Mouse (Mus musculus): ENCODE measurements around the gene Aebp2. TPM values are rescaled to one million over a fixed set of nuclear protein-coding genes. Genes with fewer than 3 reads are reported as not detected.
"Not testable (repeated sequence)": the region's sequence is repeated elsewhere in the genome, so short reads cannot be mapped to it uniquely, and the experiment has no call there.

Aebp2 gene
- polyA plus RNA-seq (2017; shearing (Covaris generic)): 10 to 100 TPM; 32.1 to 38.6 TPM

- no peak for ATAC-seq
Observed at GRCm38 (mm10) chr6:140622391-140623225, at the start of gene Aebp2. Gene Aebp2, plus strand, starts transcription at chr6:140622663.

- no peak for ATAC-seq
Observed at GRCm38 (mm10) chr6:140574943-140575342, 47.5 kb upstream of the Aebp2 start.

- no peak for ATAC-seq
Observed at GRCm38 (mm10) chr6:140576133-140576532, 46.3 kb upstream of the Aebp2 start.

- ATAC-seq: peak; percentile 43
Observed at GRCm38 (mm10) chr6:140576961-140577821, 45.3 kb upstream of the Aebp2 start.

- no peak for ATAC-seq
Observed at GRCm38 (mm10) chr6:140577822-140578170, 44.7 kb upstream of the Aebp2 start.

- not testable (repeated sequence) for ATAC-seq
Observed at GRCm38 (mm10) chr6:140578985-140579384, 43.5 kb upstream of the Aebp2 start.

- no peak for ATAC-seq
Observed at GRCm38 (mm10) chr6:140580170-140580569, 42.3 kb upstream of the Aebp2 start.

- no peak for ATAC-seq
Observed at GRCm38 (mm10) chr6:140586714-140587259, 35.7 kb upstream of the Aebp2 start.

GRCm38 (mm10) chr6:140591331-140591730 is 31.1 kb upstream of the Aebp2 start:
- ATAC-seq: no peak

GRCm38 (mm10) chr6:140592713-140593112 is 29.8 kb upstream of the Aebp2 start:
- no peak for ATAC-seq

GRCm38 (mm10) chr6:140593420-140594170 is 28.9 kb upstream of the Aebp2 start:
- no peak for ATAC-seq

GRCm38 (mm10) chr6:140595551-140595950 is 26.9 kb upstream of the Aebp2 start:
- ATAC-seq: not testable (repeated sequence)

- ATAC-seq: no peak
Observed at GRCm38 (mm10) chr6:140597381-140598329, 24.8 kb upstream of the Aebp2 start.

GRCm38 (mm10) chr6:140598516-140598915 is 23.9 kb upstream of the Aebp2 start:
- peak; percentile 99 for ATAC-seq

GRCm38 (mm10) chr6:140599337-140599736 is 23.1 kb upstream of the Aebp2 start:
- ATAC-seq: no peak

- not testable (repeated sequence) for ATAC-seq
Observed at GRCm38 (mm10) chr6:140600671-140601070, 21.8 kb upstream of the Aebp2 start.

- no peak for ATAC-seq
Observed at GRCm38 (mm10) chr6:140601175-140601574, 21.3 kb upstream of the Aebp2 start.

- no peak for ATAC-seq
Observed at GRCm38 (mm10) chr6:140603228-140603944, 19.1 kb upstream of the Aebp2 start.

GRCm38 (mm10) chr6:140605173-140605572 is 17.3 kb upstream of the Aebp2 start:
- ATAC-seq: not testable (repeated sequence)

- no peak for ATAC-seq
Observed at GRCm38 (mm10) chr6:140605732-140606131, 16.7 kb upstream of the Aebp2 start.

GRCm38 (mm10) chr6:140606534-140606933 is 15.9 kb upstream of the Aebp2 start:
- ATAC-seq: no peak
